Mouse (Mus musculus): ENCODE data around the gene Usp2.

GRCm38 (mm10) chr9:44053936-44054335, 12.9 kb upstream of the Usp2 start:
- TF ChIP-seq CTCF (conservative IDR thresholded peaks at IDR 0.05 in 1 of 2, IDR thresholded peaks at IDR 0.05 in 1 of 2; ENCODE audit: low read depth in 2 of 2, low read length in 2 of 2) (no peak), ETS1 (conservative IDR thresholded peaks at IDR 0.05; ENCODE audit: low read depth, low read length) (no peak), ELF1 (IDR thresholded peaks at IDR 0.05; ENCODE audit: low read depth, low read length) (no peak), POLR2A (IDR thresholded peaks at IDR 0.05; ENCODE audit: low read depth, low read length) (no peak), HCFC1 (IDR thresholded peaks at IDR 0.05; ENCODE audit: low read depth, low read length) (no peak), KAT2A (IDR thresholded peaks at IDR 0.05; ENCODE audit: insufficient replicate concordance, low read length) (no peak), USF2 (conservative IDR thresholded peaks at IDR 0.05; ENCODE audit: low read depth, low read length) (no peak), ZC3H11A (IDR thresholded peaks at IDR 0.05; ENCODE audit: low read depth, low read length) (no peak)

Data from CH12.LX (cell line).